In the genomic region with DNA sequence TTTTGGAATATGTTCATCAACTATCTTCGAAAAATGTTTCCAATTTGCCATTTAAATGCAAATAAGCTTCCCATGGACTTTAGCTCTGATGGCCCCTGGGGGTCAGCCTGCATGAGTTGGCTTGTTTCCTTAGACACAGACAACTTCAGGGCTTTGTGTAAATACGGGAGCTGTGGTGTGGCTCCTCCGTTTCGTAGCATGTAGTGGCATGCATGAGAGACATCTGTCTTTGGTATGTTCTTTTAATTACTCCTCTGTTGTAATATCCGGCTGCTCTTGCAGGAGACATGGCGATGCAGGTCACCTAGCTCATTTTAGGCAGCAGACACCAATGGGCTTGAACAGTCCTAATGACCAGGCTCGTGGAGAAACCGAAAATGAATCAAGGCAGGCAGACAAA, we compare ENCODE assay signal across 27 mouse cellular contexts.
DNase-seq lines count a peak whose midpoint lies in the region; ATAC-seq and TF ChIP-seq lines count a peak whose summit lies in the region.
"Had no signal": no experiment of that assay in that cellular context is flagged by ENCODE, and none has a peak within 500 bp of the region (broad histone marks: within the 10 kb centered on the region; RNA-seq: fewer than 3 reads in every experiment).

No protein-coding gene starts in this region.

- peaks cover 14% of the 10 kb centered on the region; the same call in 1 of the 2 replicates for H3K4me1 ChIP-seq in intestine, embryonic 15.5 days (replicated peaks)
- H3K4me1 ChIP-seq in intestine, postnatal 0 days (replicated peaks; ENCODE audit: control insufficient read depth, insufficient read depth, low read length): peaks cover 3% of the 10 kb centered on the region
- peaks cover 16% of the 10 kb centered on the region for H3K4me1 ChIP-seq in lung, embryonic 16.5 days (replicated peaks; ENCODE audit: control insufficient read depth, insufficient read depth, low read length)
- H3K4me1 ChIP-seq in lung, adult 2 months (ENCODE audit: control insufficient read depth, insufficient read depth, low read length): peaks cover 11% of the 10 kb centered on the region
- peaks cover 14% of the 10 kb centered on the region for H3K4me1 ChIP-seq in intestine, embryonic 16.5 days (ENCODE audit: control insufficient read depth, insufficient read depth, low read length)
- peaks cover 4% of the 10 kb centered on the region; the same call in 1 of the 2 replicates for H3K4me1 ChIP-seq in stomach, postnatal 0 days (replicated peaks; ENCODE audit: control insufficient read depth, insufficient read depth)

- no peaks in the 10 kb centered on the region for H3K27me3 ChIP-seq in intestine, embryonic 15.5 days (replicated peaks)
- H3K27me3 ChIP-seq in intestine, postnatal 0 days (replicated peaks; ENCODE audit: control insufficient read depth, insufficient read depth, low read length): no peaks in the 10 kb centered on the region
- H3K27me3 ChIP-seq in lung, embryonic 16.5 days (ENCODE audit: control insufficient read depth, insufficient read depth, low read depth, low read length): no peaks in the 10 kb centered on the region
- H3K27me3 ChIP-seq in intestine, embryonic 16.5 days (replicated peaks; ENCODE audit: control insufficient read depth, insufficient read depth, low read length): no peaks in the 10 kb centered on the region
- H3K27me3 ChIP-seq in stomach, postnatal 0 days (ENCODE audit: control insufficient read depth, insufficient read depth, low read length): no peaks in the 10 kb centered on the region
- H3K27me3 ChIP-seq: forebrain, embryonic 15.5 days; heart, embryonic 12.5 days; kidney, embryonic 15.5 days; neural tube, embryonic 13.5 days had no signal

- no peak for TF ChIP-seq CTCF in intestine, postnatal 0 days (IDR thresholded peaks at IDR 0.05; ENCODE audit: low read depth)
- no peak for TF ChIP-seq CTCF in lung, adult 2 months (IDR thresholded peaks at IDR 0.05; ENCODE audit: insufficient read depth, low read length)
- no peak for TF ChIP-seq CTCF in stomach, postnatal 0 days (IDR thresholded peaks at IDR 0.05; ENCODE audit: low read depth)

- peak overlapping the region; percentile 48; the same call in 1 of the 2 replicates for H3K27ac ChIP-seq in intestine, embryonic 15.5 days
- H3K27ac ChIP-seq in intestine, postnatal 0 days (ENCODE audit: low read depth, low read length): no peak overlapping the region
- H3K27ac ChIP-seq in lung, embryonic 16.5 days (ENCODE audit: low read length): no peak overlapping the region
- 0 out of 2 replicates have a peak overlapping the region, but pooled peaks have one; percentile 44 for H3K27ac ChIP-seq in intestine, embryonic 16.5 days (ENCODE audit: low read length)
- H3K27ac ChIP-seq in stomach, postnatal 0 days (replicated peaks): peak overlapping the region; percentile 10; the same call in 1 of the 2 replicates
- H3K27ac ChIP-seq: forebrain, embryonic 15.5 days; hindbrain, embryonic 10.5 days; kidney, embryonic 15.5 days; macrophage; neural tube, embryonic 13.5 days had no signal

- no peak for DNase-seq in lung, adult 2 months
- no peak for DNase-seq in stomach, postnatal 0 days (ENCODE audit: low spot score)
- DNase-seq in gastrocnemius, adult 18-20 months (ENCODE audit: low spot score): no peak
- DNase-seq in cerebellum, adult 18-20 months: no peak
- DNase-seq: adrenal gland, postnatal 25 days; cerebellum, adult 9-11 months; gastrocnemius, postnatal 10 days; heart, adult 11 months; heart, postnatal 10 days; kidney, adult 11 months; kidney, postnatal 36 days; layer of hippocampus, postnatal 36 days; thymus, postnatal 25 days had no signal

- H3K9ac ChIP-seq in intestine, embryonic 15.5 days: no peak overlapping the region
- H3K9ac ChIP-seq in intestine, postnatal 0 days (ENCODE audit: low read depth, low read length): no peak overlapping the region
- H3K9ac ChIP-seq in lung, embryonic 16.5 days (ENCODE audit: low read length): no peak overlapping the region
- no peak overlapping the region for H3K9ac ChIP-seq in intestine, embryonic 16.5 days (ENCODE audit: low read depth, low read length)
- no peak overlapping the region for H3K9ac ChIP-seq in stomach, postnatal 0 days (ENCODE audit: low read length)
- H3K9ac ChIP-seq: forebrain, embryonic 15.5 days; heart, embryonic 12.5 days; kidney, embryonic 15.5 days; neural tube, embryonic 13.5 days had no signal

- no peak for TF ChIP-seq EP300 in stomach, postnatal 0 days (optimal IDR thresholded peaks at IDR 0.05)

- H3K9me3 ChIP-seq in intestine, embryonic 15.5 days: no peaks in the 10 kb centered on the region
- no peaks in the 10 kb centered on the region for H3K9me3 ChIP-seq in intestine, postnatal 0 days (ENCODE audit: control insufficient read depth)
- H3K9me3 ChIP-seq in lung, embryonic 16.5 days (ENCODE audit: control insufficient read depth, low read length): no peaks in the 10 kb centered on the region
- no peaks in the 10 kb centered on the region for H3K9me3 ChIP-seq in intestine, embryonic 16.5 days (ENCODE audit: control insufficient read depth, low read length)
- H3K9me3 ChIP-seq in stomach, postnatal 0 days (ENCODE audit: control insufficient read depth, low read length): no peaks in the 10 kb centered on the region
- H3K9me3 ChIP-seq: forebrain, embryonic 15.5 days; heart, embryonic 12.5 days; hindbrain, embryonic 10.5 days; kidney, embryonic 15.5 days; neural tube, embryonic 13.5 days had no signal

- WGBS in intestine, embryonic 15.5 days: 77% methylated on average over 8 of the region's 8 CpGs
- WGBS in intestine, postnatal 0 days: 58% methylated on average over 8 of the region's 8 CpGs
- whole genome bisulfite sequencing in lung, embryonic 16.5 days: 51% methylated on average over 8 of the region's 8 CpGs
- WGBS in lung, adult 2 months: 65% methylated on average over 8 of the region's 8 CpGs
- 70% methylated on average over 8 of the region's 8 CpGs for WGBS in intestine, embryonic 16.5 days
- 61% methylated on average over 8 of the region's 8 CpGs for WGBS in stomach, postnatal 0 days

- H3K4me2 ChIP-seq in intestine, embryonic 15.5 days (replicated peaks): no peak overlapping the region
- H3K4me2 ChIP-seq in intestine, postnatal 0 days (replicated peaks; ENCODE audit: low read depth): no peak overlapping the region
- H3K4me2 ChIP-seq in lung, embryonic 16.5 days (ENCODE audit: low read depth, low read length): peak overlapping the region; percentile 5; the same call in 1 of the 2 replicates
- no peak overlapping the region for H3K4me2 ChIP-seq in intestine, embryonic 16.5 days (ENCODE audit: low read depth, low read length)
- H3K4me2 ChIP-seq in stomach, postnatal 0 days (replicated peaks; ENCODE audit: low read depth): no peak overlapping the region
- H3K4me2 ChIP-seq: forebrain, embryonic 15.5 days; heart, embryonic 12.5 days; kidney, embryonic 15.5 days; neural tube, embryonic 13.5 days had no signal

- no peak for ATAC-seq in intestine, embryonic 15.5 days
- ATAC-seq in intestine, postnatal 0 days: no peak
- ATAC-seq in lung, embryonic 16.5 days (ENCODE audit: low read depth): peak; percentile 58; the same call in 1 of the 2 replicates
- no peak for ATAC-seq in intestine, embryonic 16.5 days
- ATAC-seq in stomach, postnatal 0 days (ENCODE audit: low FRiP score, low TSS enrichment): no peak
- ATAC-seq: CD4-positive, CD25-positive, alpha-beta regulatory T cell, adult 4 months; forebrain, embryonic 15.5 days; hindbrain, embryonic 16.5 days; midbrain, embryonic 16.5 days had no signal

- no peak overlapping the region for H3K4me3 ChIP-seq in intestine, embryonic 15.5 days (replicated peaks)
- no peak overlapping the region for H3K4me3 ChIP-seq in intestine, postnatal 0 days (ENCODE audit: low read depth, low read length)
- no peak overlapping the region for H3K4me3 ChIP-seq in lung, embryonic 16.5 days (ENCODE audit: low read length)
- H3K4me3 ChIP-seq in lung, adult 2 months (replicated peaks; ENCODE audit: extremely low read depth, low read depth, low read length): no peak overlapping the region
- H3K4me3 ChIP-seq in intestine, embryonic 16.5 days (ENCODE audit: low read length): no peak overlapping the region
- H3K4me3 ChIP-seq in stomach, postnatal 0 days (ENCODE audit: low read depth, low read length): no peak overlapping the region
- H3K4me3 ChIP-seq: forebrain, embryonic 15.5 days; heart, embryonic 12.5 days; hindbrain, embryonic 10.5 days; kidney, embryonic 15.5 days; myocyte; neural tube, embryonic 13.5 days had no signal

- no peaks in the 10 kb centered on the region for H3K36me3 ChIP-seq in intestine, embryonic 15.5 days
- H3K36me3 ChIP-seq in intestine, postnatal 0 days (ENCODE audit: control insufficient read depth, insufficient read depth): no peaks in the 10 kb centered on the region
- H3K36me3 ChIP-seq in lung, embryonic 16.5 days (ENCODE audit: control insufficient read depth, insufficient read depth, low read length): 0 out of 2 replicates have a peak, but pooled peaks cover 2% of the 10 kb centered on the region
- no peaks in the 10 kb centered on the region for H3K36me3 ChIP-seq in intestine, embryonic 16.5 days (ENCODE audit: control insufficient read depth, insufficient read depth, low read length)
- no peaks in the 10 kb centered on the region for H3K36me3 ChIP-seq in stomach, postnatal 0 days (ENCODE audit: control insufficient read depth, insufficient read depth, low read length)
- H3K36me3 ChIP-seq: forebrain, embryonic 15.5 days; heart, embryonic 12.5 days; hindbrain, embryonic 10.5 days; neural tube, embryonic 13.5 days had no signal

- no peak for TF ChIP-seq POLR2A in lung, adult 2 months (IDR thresholded peaks at IDR 0.05; ENCODE audit: borderline replicate concordance, extremely low read depth, low read depth, low read length)

Comparison
In these comparisons a context has a peak if more than half of its experiments do, and no peak if none do; other contexts are left out.
1. H3K27ac ChIP-seq: peak in intestine, embryonic 15.5 days (single experiment), intestine, embryonic 16.5 days (single experiment) and stomach, postnatal 0 days (single experiment); none in intestine, postnatal 0 days (single experiment) and lung, embryonic 16.5 days (single experiment).